Mouse (Mus musculus) B cell, adult 2 months (primary cell): ENCODE measurements around the gene Imp4.
"Not testable (repeated sequence)": the region's sequence is repeated elsewhere in the genome, so short reads cannot be mapped to it uniquely, and the experiment has no call there.

ENCODE experiments used
- DNase-seq, 2 experiments: peaks; one replicate each; pipeline ENCODE4 v3.0.0; 2022

The Imp4 gene

GRCm38 (mm10) chr1:34439215-34439960, at the start of gene Imp4, which contains the start of gene Ccdc115:
TSS of gene Imp4 (plus strand) at chr1:34439851.
TSS of gene Ccdc115 (minus strand) at chr1:34439672.
- peak; percentile 93 to 94 for DNase-seq

GRCm38 (mm10) chr1:34396321-34396720, 43.3 kb upstream of the Imp4 start:
- DNase-seq: no peak

- DNase-seq: no peak
Observed at GRCm38 (mm10) chr1:34399182-34399953, 40.3 kb upstream of the Imp4 start.

GRCm38 (mm10) chr1:34428466-34428865, 11.2 kb upstream of the Imp4 start:
- no peak for DNase-seq

- no peak for DNase-seq
Observed at GRCm38 (mm10) chr1:34429281-34429680, 10.4 kb upstream of the Imp4 start.

- no peak for DNase-seq
Observed at GRCm38 (mm10) chr1:34430981-34431380, 8.7 kb upstream of the Imp4 start.

GRCm38 (mm10) chr1:34431431-34431830, 8.2 kb upstream of the Imp4 start:
- no peak for DNase-seq

- DNase-seq: no peak
Observed at GRCm38 (mm10) chr1:34432411-34432775, 7.3 kb upstream of the Imp4 start.

- DNase-seq: peak; percentile 38 to 41
Observed at GRCm38 (mm10) chr1:34432776-34433481, 6.7 kb upstream of the Imp4 start.

- peak; percentile 51 to 52 for DNase-seq
Observed at GRCm38 (mm10) chr1:34433891-34434521, 5.6 kb upstream of the Imp4 start.

GRCm38 (mm10) chr1:34434660-34435160, 4.9 kb upstream of the Imp4 start:
- peak; percentile 91 for DNase-seq

- DNase-seq: no peak
Observed at GRCm38 (mm10) chr1:34435371-34436120, 4.1 kb upstream of the Imp4 start.

GRCm38 (mm10) chr1:34436374-34436773, 3.3 kb upstream of the Imp4 start:
- DNase-seq: no peak

GRCm38 (mm10) chr1:34437366-34437765, 2.3 kb upstream of the Imp4 start:
- DNase-seq: not testable (repeated sequence)

- no peak for DNase-seq
Observed at GRCm38 (mm10) chr1:34438381-34439051, 1.1 kb upstream of the Imp4 start.

- peak; percentile 54 for DNase-seq
Observed at GRCm38 (mm10) chr1:34439961-34440630, 445 bp downstream of the Imp4 start.

- DNase-seq: no peak
Observed at GRCm38 (mm10) chr1:34443124-34443523, 3.5 kb downstream of the Imp4 start.

GRCm38 (mm10) chr1:34458431-34458830, 18.8 kb downstream of the Imp4 start:
- DNase-seq: peak in 1 of 2 experiments; percentile 34

GRCm38 (mm10) chr1:34459284-34460060, 19.8 kb downstream of the Imp4 start, which contains the start of gene Ptpn18:
TSS of gene Ptpn18 (plus strand) at chr1:34459762.
- peak; percentile 90 to 91 for DNase-seq

- peak; percentile 51 to 52 for DNase-seq
Observed at GRCm38 (mm10) chr1:34460061-34460441, 20.4 kb downstream of the Imp4 start.
